Mouse (Mus musculus) fibroblast of lung, adult 2 months (primary cell): ENCODE results near the gene Fgr.
"Not testable (repeated sequence)": the region's sequence is repeated elsewhere in the genome, so short reads cannot be mapped to it uniquely, and the experiment has no call there.

Experiments used
- DNase-seq: peaks from one replicate; pipeline ENCODE4 v3.0.0-alpha.2; 2011; ENCODE audit warnings: low read depth

Gene Fgr

GRCm38 (mm10) chr4:132973814-132974398 is at the start of gene Fgr:
Gene Fgr (plus strand): TSS chr4:132974095.
- no peak for DNase-seq

- DNase-seq, result not testable (repeated sequence)
Observed at GRCm38 (mm10) chr4:132926520-132926919, 47.4 kb upstream of the Fgr start.

GRCm38 (mm10) chr4:132930784-132931183 is 43.1 kb upstream of the Fgr start:
- no peak for DNase-seq

- DNase-seq, result no peak
Observed at GRCm38 (mm10) chr4:132932752-132933404, 41.0 kb upstream of the Fgr start.

GRCm38 (mm10) chr4:132934639-132935038 is 39.3 kb upstream of the Fgr start:
- DNase-seq, result no peak

- no peak for DNase-seq
Observed at GRCm38 (mm10) chr4:132938181-132938941, 35.5 kb upstream of the Fgr start.

- no peak for DNase-seq
Observed at GRCm38 (mm10) chr4:132939421-132940127, 34.3 kb upstream of the Fgr start.

GRCm38 (mm10) chr4:132941012-132941729 is 32.7 kb upstream of the Fgr start:
- DNase-seq, result no peak

- DNase-seq, result no peak
Observed at GRCm38 (mm10) chr4:132943088-132943487, 30.8 kb upstream of the Fgr start.

GRCm38 (mm10) chr4:132944106-132944505 is 29.8 kb upstream of the Fgr start:
- no peak for DNase-seq

- no peak for DNase-seq
Observed at GRCm38 (mm10) chr4:132944776-132945175, 29.1 kb upstream of the Fgr start.

GRCm38 (mm10) chr4:132945261-132946046 is 28.4 kb upstream of the Fgr start:
- peak; percentile 82 for DNase-seq

GRCm38 (mm10) chr4:132946047-132947001 is 27.6 kb upstream of the Fgr start:
- peak; percentile 54 for DNase-seq

- DNase-seq, result no peak
Observed at GRCm38 (mm10) chr4:132949882-132950532, 23.9 kb upstream of the Fgr start.

- DNase-seq, result no peak
Observed at GRCm38 (mm10) chr4:132950999-132951398, 22.9 kb upstream of the Fgr start.

- DNase-seq, result no peak
Observed at GRCm38 (mm10) chr4:132954530-132955394, 19.1 kb upstream of the Fgr start.

- DNase-seq, result no peak
Observed at GRCm38 (mm10) chr4:132955395-132955791, 18.5 kb upstream of the Fgr start.
